Mouse (Mus musculus): Measurements from ENCODE around the gene Fank1.

DNA sequence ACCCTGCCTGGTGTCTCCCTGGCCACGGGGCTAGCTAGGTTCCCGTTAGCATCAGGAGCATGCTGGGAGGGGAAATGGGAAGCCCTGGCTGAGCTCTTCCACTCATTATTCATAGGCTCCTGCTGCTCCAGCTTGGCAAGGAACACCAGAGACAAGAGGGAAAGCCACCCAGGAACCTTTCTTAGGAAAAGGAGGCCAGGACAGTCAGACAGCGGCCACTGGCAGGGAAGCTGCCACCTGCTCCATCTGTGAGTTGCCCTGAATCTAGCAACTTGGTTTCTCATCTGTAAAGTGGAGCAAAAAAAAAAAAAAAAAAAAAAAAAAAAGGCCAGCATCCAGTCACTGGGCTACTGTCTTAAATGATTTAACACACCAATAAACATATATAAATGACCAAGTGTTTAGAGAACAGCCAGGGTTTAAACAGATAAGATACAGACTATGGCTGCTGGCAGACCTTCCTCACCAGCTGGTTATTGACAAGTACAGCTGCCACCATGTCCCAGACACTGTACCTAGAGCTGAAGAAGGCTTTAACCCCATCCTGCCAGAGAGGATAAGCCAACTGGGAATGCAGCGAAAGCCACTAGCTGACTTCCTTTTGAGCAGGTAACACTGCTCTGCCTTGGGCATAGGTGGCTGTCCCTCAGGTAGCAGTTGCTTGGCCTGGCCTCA is 44.6 kb upstream of the Fank1 start:
- no peak for TF ChIP-seq CTCF (IDR thresholded peaks at IDR 0.05)
- no peak for TF ChIP-seq POLR2A (IDR thresholded peaks at IDR 0.05; ENCODE audit: insufficient read depth, low read depth, low read length)
